Mouse (Mus musculus): ENCODE results near the gene Tnk1.

GRCm38 (mm10) chr11:69900471-69901405 is 42.2 kb upstream of the Tnk1 start, which contains the start of the genes 2810408A11Rik and Neurl4:
- TF ChIP-seq CTCF (IDR thresholded peaks at IDR 0.05; ENCODE audit: low read depth, low read length) (no peak), POLR2A (IDR thresholded peaks at IDR 0.05; ENCODE audit: borderline replicate concordance, low read depth, low read length) (no peak)

Data from bone marrow macrophage, adult 2 months (primary cell).